In the genomic region with DNA sequence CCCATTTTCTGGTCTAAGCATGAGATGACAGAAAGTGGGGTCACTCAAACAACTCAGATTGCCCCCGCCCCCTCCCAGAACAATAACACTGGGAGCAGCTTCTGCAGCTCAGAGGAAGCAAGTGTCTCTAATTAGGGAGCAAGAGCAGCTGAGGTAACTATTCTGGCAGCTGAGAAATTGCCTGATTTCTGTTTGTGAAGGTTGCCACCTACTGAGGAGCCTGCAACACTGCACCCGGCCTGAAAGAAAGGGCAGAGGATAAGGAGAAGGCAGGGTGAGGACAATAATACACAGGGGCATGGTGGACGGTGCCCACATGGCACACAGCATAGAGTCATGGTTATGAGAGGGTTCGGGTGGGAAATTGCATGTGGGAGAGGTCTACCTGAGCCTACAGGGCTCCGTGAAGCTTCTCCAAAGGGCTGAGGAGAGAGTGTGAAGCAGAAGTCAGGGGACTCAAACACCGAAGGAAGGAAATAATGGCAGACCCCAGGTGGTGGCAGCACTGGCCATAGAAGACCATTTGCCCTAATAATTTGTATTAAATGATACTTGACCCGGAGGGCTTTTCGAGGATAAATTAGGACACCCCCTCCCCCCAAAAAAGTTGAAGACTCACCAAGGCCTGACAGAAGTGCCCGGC, we compare ENCODE assay signal across 8 mouse cellular contexts.
DNase-seq lines count a peak whose midpoint lies in the region; ATAC-seq and TF ChIP-seq lines count a peak whose summit lies in the region.

No protein-coding gene starts in this region.

- TF ChIP-seq CTCF in MEL (IDR thresholded peaks at IDR 0.05 in 2 of 3, conservative IDR thresholded peaks at IDR 0.05 in 1 of 3; ENCODE audit: control insufficient read depth in 1 of 3, insufficient read depth in 1 of 3, low read depth in 2 of 3, low read length in 3 of 3, poor library complexity in 1 of 3, severe bottlenecking in 1 of 3) = peak; percentile 51 to 70 (median 67)
- TF ChIP-seq CTCF in liver, embryonic 14.5 days (IDR thresholded peaks at IDR 0.05; ENCODE audit: low read depth) = peak; percentile 59
- TF ChIP-seq CTCF in olfactory bulb, adult 2 months (IDR thresholded peaks at IDR 0.05; ENCODE audit: insufficient read depth, low read depth, low read length) = peak; percentile 48; the same call in 1 of the 2 replicates

- intact Hi-C loops in heart, postnatal 10 days (cut with DNase I) = loop anchor here (2.0 to 5.0 kb wide), 2 partner anchors 251 to 379 kb away; no protein-coding TSS in a partner anchor

- no peak overlapping the region for H3K4me3 ChIP-seq in MEL (ENCODE audit: control insufficient read depth in 1 of 2, insufficient read depth in 1 of 2, low read depth in 2 of 2, low read length in 2 of 2)
- no peak overlapping the region for H3K4me3 ChIP-seq in forebrain, embryonic 12.5 days (replicated peaks)
- no peak overlapping the region for H3K4me3 ChIP-seq in liver, embryonic 14.5 days (ENCODE audit: insufficient read depth in 1 of 2, low read depth in 2 of 2, low read length in 2 of 2)
- H3K4me3 ChIP-seq in olfactory bulb, adult 2 months (ENCODE audit: insufficient read depth, low read depth, low read length) = no peak overlapping the region

- no peak for TF ChIP-seq EP300 in MEL (IDR thresholded peaks at IDR 0.05; ENCODE audit: low read depth in 1 of 2, low read length in 2 of 2)
- no peak for TF ChIP-seq EP300 in liver, embryonic 14.5 days (IDR thresholded peaks at IDR 0.05; ENCODE audit: low read depth)

- 0 out of 2 replicates have a peak overlapping the region, but pooled peaks have one; percentile 10 for H3K4me2 ChIP-seq in forebrain, embryonic 12.5 days
- no peak overlapping the region for H3K4me2 ChIP-seq in liver, embryonic 14.5 days (ENCODE audit: low read depth)

- H3K9ac ChIP-seq in MEL (ENCODE audit: control insufficient read depth, low read depth, low read length, poor library complexity, severe bottlenecking) = no peak overlapping the region
- H3K9ac ChIP-seq in forebrain, embryonic 12.5 days = no peak overlapping the region; the same call in 1 of the 2 replicates
- H3K9ac ChIP-seq in liver, embryonic 14.5 days (replicated peaks) = no peak overlapping the region

- no peaks in the 10 kb centered on the region for H3K4me1 ChIP-seq in MEL (ENCODE audit: control insufficient read depth in 1 of 2, insufficient read depth in 2 of 2, low read length in 2 of 2)
- peaks cover 18% of the 10 kb centered on the region for H3K4me1 ChIP-seq in forebrain, embryonic 12.5 days
- no peaks in the 10 kb centered on the region for H3K4me1 ChIP-seq in liver, embryonic 14.5 days (replicated peaks; ENCODE audit: control insufficient read depth in 2 of 2, insufficient read depth in 2 of 2, low read length in 1 of 2)
- H3K4me1 ChIP-seq in olfactory bulb, adult 2 months (ENCODE audit: control insufficient read depth, insufficient read depth, low read length) = peaks cover 5% of the 10 kb centered on the region

- H3K36me3 ChIP-seq in MEL (ENCODE audit: control insufficient read depth in 1 of 2, insufficient read depth in 2 of 2, low read length in 2 of 2) = no peaks in the 10 kb centered on the region
- H3K36me3 ChIP-seq in forebrain, embryonic 12.5 days (replicated peaks) = no peaks in the 10 kb centered on the region
- H3K36me3 ChIP-seq in liver, embryonic 14.5 days (replicated peaks; ENCODE audit: control insufficient read depth, insufficient read depth, low read depth) = no peaks in the 10 kb centered on the region

- H3K27ac ChIP-seq in MEL (ENCODE audit: control insufficient read depth, low read depth, low read length) = no peak overlapping the region
- H3K27ac ChIP-seq in forebrain, embryonic 12.5 days = no peak overlapping the region
- H3K27ac ChIP-seq in liver, embryonic 14.5 days = no peak overlapping the region
- H3K27ac ChIP-seq in olfactory bulb, adult 2 months (ENCODE audit: insufficient read depth, low read depth, low read length) = no peak overlapping the region

- no peaks in the 10 kb centered on the region for H3K79me2 ChIP-seq in MEL (ENCODE audit: control insufficient read depth, insufficient read depth, low read length, poor library complexity)

- TF ChIP-seq POLR2A in MEL (IDR thresholded peaks at IDR 0.05; ENCODE audit: control insufficient read depth in 1 of 2, insufficient read depth in 1 of 2, low read depth in 1 of 2, low read length in 2 of 2, poor library complexity in 1 of 2) = no peak
- TF ChIP-seq POLR2A in olfactory bulb, adult 2 months (IDR thresholded peaks at IDR 0.05; ENCODE audit: insufficient read depth, low read depth, low read length) = no peak

- DNase-seq in MEL (ENCODE audit: low read depth, low spot score) = peak; percentile 47
- DNase-seq in c-Kit-positive CD71-negative TER-119-negative erythroid progenitor cells, embryonic 14.5 days (ENCODE audit: low read depth) = peak; percentile 26
- peak; percentile 78 to 81 for DNase-seq in heart, postnatal 10 days
- DNase-seq in kidney, postnatal 14 days = peak; percentile 70
- no peak for DNase-seq in liver, embryonic 14.5 days (ENCODE audit: low read depth in 3 of 3, low spot score in 3 of 3)

- peak; percentile 85 for ATAC-seq in forebrain, embryonic 12.5 days (ENCODE audit: low FRiP score)
- ATAC-seq in liver, embryonic 14.5 days (ENCODE audit: insufficient read depth) = no peak
- no peak for ATAC-seq in erythroblast, adult 5-6 weeks (replicated peaks; ENCODE audit: low FRiP score, poor library complexity, severe bottlenecking)

- 31% methylated on average over 9 of the region's 9 CpGs for WGBS in forebrain, embryonic 12.5 days
- 32% methylated on average over 9 of the region's 9 CpGs for WGBS in liver, embryonic 14.5 days (ENCODE audit: insufficient replicate concordance)
- 32% methylated on average over 9 of the region's 9 CpGs for WGBS in olfactory bulb, adult 2 months

- H3K27me3 ChIP-seq in MEL (ENCODE audit: control insufficient read depth in 1 of 2, insufficient read depth in 2 of 2, low read length in 2 of 2) = no peaks in the 10 kb centered on the region; a peak in 1 of 4 replicates
- no peaks in the 10 kb centered on the region for H3K27me3 ChIP-seq in forebrain, embryonic 12.5 days
- no peaks in the 10 kb centered on the region for H3K27me3 ChIP-seq in liver, embryonic 14.5 days (ENCODE audit: control insufficient read depth, insufficient read depth, low read length)

- peak; percentile 74 for TF ChIP-seq RAD21 in MEL (IDR thresholded peaks at IDR 0.05; ENCODE audit: low read depth, low read length)

- no peaks in the 10 kb centered on the region for H3K9me3 ChIP-seq in MEL (replicated peaks; ENCODE audit: insufficient read depth, low read length)
- no peaks in the 10 kb centered on the region for H3K9me3 ChIP-seq in forebrain, embryonic 12.5 days
- H3K9me3 ChIP-seq in liver, embryonic 14.5 days (ENCODE audit: control insufficient read depth, low read length) = no peaks in the 10 kb centered on the region

TF ChIP-seq in MEL, 35 proteins besides CTCF, POLR2A, EP300 and RAD21:
- TF ChIP-seq SMC3 (IDR thresholded peaks at IDR 0.05; ENCODE audit: low read depth, low read length) (peak; percentile 73), ZC3H11A (IDR thresholded peaks at IDR 0.05; ENCODE audit: low read depth, low read length) (peak; percentile 60; the same call in 1 of the 2 replicates), UBTF (IDR thresholded peaks at IDR 0.05; ENCODE audit: borderline replicate concordance, insufficient read depth, low read depth, low read length) (no peak)
TF ChIP-seq in MEL: peak in this region for 2.

Comparison
In these comparisons a context has a peak if more than half of its experiments do, and no peak if none do; other contexts are left out.
1. DNase-seq: peak in MEL (single experiment), c-Kit-positive CD71-negative TER-119-negative erythroid progenitor cells, embryonic 14.5 days (single experiment), heart, postnatal 10 days (2 of 2) and kidney, postnatal 14 days (single experiment); none in liver, embryonic 14.5 days (0 of 3).
2. Peak in every context shown above with its lines, with median percentiles within 50 percentile points of each other: CTCF ChIP-seq.